Mouse (Mus musculus) heart, adult 9 months (tissue): ENCODE results near the gene Hivep3.

Source experiments
- DNase-seq, 2 experiments: peaks; one replicate each; pipeline ENCODE4 v3.0.0; 2022; ENCODE audit warnings: low spot score in 2 of 2

Gene Hivep3

GRCm38 (mm10) chr4:119873935-119874334, 140.4 kb downstream of the Hivep3 start:
- no peak for DNase-seq

GRCm38 (mm10) chr4:119875592-119875991, 142.0 kb downstream of the Hivep3 start:
- DNase-seq: no peak

GRCm38 (mm10) chr4:119876535-119877160, 143.1 kb downstream of the Hivep3 start:
- no peak for DNase-seq

- DNase-seq: no peak
Measured at GRCm38 (mm10) chr4:119878218-119878617, 144.6 kb downstream of the Hivep3 start.

GRCm38 (mm10) chr4:119879671-119880070, 146.1 kb downstream of the Hivep3 start:
- DNase-seq: no peak

GRCm38 (mm10) chr4:119880270-119880669, 146.7 kb downstream of the Hivep3 start:
- DNase-seq: no peak

- DNase-seq: no peak
Measured at GRCm38 (mm10) chr4:119881292-119881691, 147.7 kb downstream of the Hivep3 start.

GRCm38 (mm10) chr4:119882401-119882800, 148.8 kb downstream of the Hivep3 start:
- peak; percentile 32 to 37 for DNase-seq

GRCm38 (mm10) chr4:119882814-119883213, 149.2 kb downstream of the Hivep3 start:
- no peak for DNase-seq

GRCm38 (mm10) chr4:119886621-119887020, 153.0 kb downstream of the Hivep3 start:
- DNase-seq: no peak

GRCm38 (mm10) chr4:119887523-119888177, 154.1 kb downstream of the Hivep3 start:
- no peak for DNase-seq

- no peak for DNase-seq
Measured at GRCm38 (mm10) chr4:119889760-119890159, 156.2 kb downstream of the Hivep3 start.

- no peak for DNase-seq
Measured at GRCm38 (mm10) chr4:119893255-119893779, 159.7 kb downstream of the Hivep3 start.

GRCm38 (mm10) chr4:119894797-119895458, 161.3 kb downstream of the Hivep3 start:
- DNase-seq: no peak

GRCm38 (mm10) chr4:119895504-119895903, 161.9 kb downstream of the Hivep3 start:
- DNase-seq: no peak

- no peak for DNase-seq
Measured at GRCm38 (mm10) chr4:119896572-119896971, 163.0 kb downstream of the Hivep3 start.

- no peak for DNase-seq
Measured at GRCm38 (mm10) chr4:119897054-119897855, 163.7 kb downstream of the Hivep3 start.

GRCm38 (mm10) chr4:119901556-119902491, 168.2 kb downstream of the Hivep3 start:
- peak; percentile 77 to 83 for DNase-seq

GRCm38 (mm10) chr4:119903328-119903727, 169.7 kb downstream of the Hivep3 start:
- no peak for DNase-seq

- DNase-seq: no peak
Measured at GRCm38 (mm10) chr4:119903806-119904205, 170.2 kb downstream of the Hivep3 start.

- DNase-seq: no peak
Measured at GRCm38 (mm10) chr4:119904296-119904695, 170.7 kb downstream of the Hivep3 start.
